Mouse (Mus musculus) lung, postnatal 14 days (tissue): ENCODE measurements at regions not wholly inside any gene's neighbourhood (a gene's known extent, or its start where the extent isn't known, plus 50 kb on each side); places are given as distances from the start of the nearest gene placed in this dataset.

Source experiments
- DNase-seq: peaks from one replicate; pipeline ENCODE4 v3.0.0; 2021

- peak; percentile 43 for DNase-seq
Observed at GRCm38 (mm10) chr17:87531411-87532157, 84.8 kb upstream of the Calm2 start.

- DNase-seq: peak; percentile 24
Observed at GRCm38 (mm10) chr17:87532158-87532545, 85.4 kb upstream of the Calm2 start.

GRCm38 (mm10) chr17:87532762-87533161, 86.0 kb upstream of the Calm2 start:
- DNase-seq: no peak

GRCm38 (mm10) chr17:87549568-87549967, 86.2 kb upstream of the Epcam start:
- no peak for DNase-seq

GRCm38 (mm10) chr17:87550518-87551164, 85.1 kb upstream of the Epcam start:
- no peak for DNase-seq

GRCm38 (mm10) chr17:87554561-87554960, 81.2 kb upstream of the Epcam start:
- DNase-seq: no peak

DNA sequence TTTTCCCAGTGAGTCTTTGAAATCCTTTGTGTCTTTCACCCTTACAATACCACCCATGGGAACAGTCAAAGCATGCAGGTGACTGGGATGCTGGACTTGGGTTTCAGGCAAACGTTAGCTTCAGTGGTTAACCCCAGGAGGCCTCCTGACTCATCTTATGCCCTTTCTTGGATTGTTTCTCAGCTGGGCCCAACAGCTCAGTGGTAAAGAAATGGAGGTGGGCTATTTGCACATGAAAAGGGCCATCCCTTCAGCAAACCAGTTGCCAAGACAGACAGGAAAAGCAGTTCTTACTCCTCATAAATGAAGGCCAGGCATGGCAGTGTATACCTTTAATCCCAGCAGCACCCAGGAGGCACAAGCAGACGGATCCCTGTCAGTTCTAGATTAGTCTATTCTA, 77.4 kb upstream of the Epcam start:
- DNase-seq: no peak

DNA sequence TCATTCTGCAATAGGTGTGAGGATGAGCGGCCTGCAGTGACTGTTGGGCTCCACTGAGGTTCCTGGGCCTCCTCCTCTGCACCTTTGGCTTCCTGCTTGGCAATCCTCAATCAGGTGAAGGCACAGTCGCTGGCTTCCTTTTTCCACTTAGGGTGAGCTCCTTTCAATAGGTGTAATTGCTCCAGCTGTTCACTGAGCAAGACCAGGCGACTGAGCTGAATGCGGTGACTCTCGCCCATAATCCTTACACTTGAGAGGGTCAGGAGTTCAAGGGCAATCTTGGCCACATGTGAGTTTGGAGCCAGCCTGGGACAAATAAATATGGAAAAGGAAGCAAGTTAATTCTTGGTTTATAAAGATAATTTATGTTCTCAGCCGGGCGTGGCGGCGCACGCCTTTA, 76.1 kb upstream of the Epcam start:
- DNase-seq: no peak

- no peak for DNase-seq
Observed at GRCm38 (mm10) chr17:87560923-87561322, 74.9 kb upstream of the Epcam start.

DNA sequence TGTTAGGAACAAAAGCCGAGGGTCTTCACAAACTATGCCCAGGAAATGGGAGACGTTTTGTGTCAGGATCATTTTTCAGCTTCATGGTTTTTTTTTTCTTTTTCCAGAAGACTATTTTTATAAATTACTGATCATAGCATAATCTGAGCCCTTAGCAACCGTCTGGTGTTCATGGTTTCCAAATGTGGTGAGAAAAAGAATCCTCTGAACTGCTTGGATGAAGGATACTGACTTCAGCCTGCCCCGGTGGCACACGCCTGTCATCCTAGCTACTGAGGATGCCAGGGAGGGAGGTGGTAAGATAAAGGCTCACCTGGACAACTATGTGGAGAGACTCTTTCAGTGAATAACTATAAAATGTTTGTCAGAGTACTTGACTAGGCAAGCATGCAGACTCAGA, 72.4 kb upstream of the Epcam start:
- DNase-seq: no peak

DNA sequence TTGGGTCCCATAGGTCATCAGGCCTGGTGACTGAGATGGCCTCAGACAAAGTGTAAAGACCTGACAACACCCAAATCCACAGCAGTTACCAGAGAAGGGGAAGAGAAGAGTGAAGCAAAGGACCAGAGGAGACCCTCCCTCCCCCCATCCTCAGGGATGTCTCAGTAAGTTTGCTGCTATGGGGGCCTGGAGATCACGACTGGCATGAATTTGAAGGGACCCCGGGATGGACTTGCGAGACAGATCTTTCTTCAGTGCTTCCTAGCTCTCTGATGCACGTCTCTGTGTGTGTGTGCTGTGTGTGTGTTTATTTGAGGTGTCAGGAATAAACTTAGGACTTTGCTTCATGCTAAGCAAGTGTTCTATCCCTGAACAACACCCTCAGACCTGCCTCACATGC, 70.1 kb upstream of the Epcam start:
- DNase-seq: no peak

DNA sequence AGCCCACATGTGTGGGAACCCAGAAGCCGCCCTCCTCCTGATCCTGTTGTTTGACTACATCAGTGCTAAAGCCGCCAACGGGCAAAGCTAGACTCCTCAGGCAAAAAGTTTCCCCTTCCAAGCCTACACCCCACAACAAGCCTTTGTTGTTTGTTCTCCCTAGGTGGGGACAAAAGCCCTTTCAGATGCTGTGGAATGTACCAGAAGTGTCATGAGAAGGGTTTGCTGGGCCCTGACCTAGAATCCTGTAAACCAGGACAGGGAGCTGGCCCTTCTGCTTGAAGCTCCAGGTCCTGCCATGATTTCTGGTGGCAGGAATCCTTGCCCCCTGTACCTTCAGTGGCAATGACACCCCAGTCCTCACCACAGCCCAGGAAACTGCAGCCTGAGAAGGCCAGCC, 69.5 kb upstream of the Epcam start:
- no peak for DNase-seq

DNA sequence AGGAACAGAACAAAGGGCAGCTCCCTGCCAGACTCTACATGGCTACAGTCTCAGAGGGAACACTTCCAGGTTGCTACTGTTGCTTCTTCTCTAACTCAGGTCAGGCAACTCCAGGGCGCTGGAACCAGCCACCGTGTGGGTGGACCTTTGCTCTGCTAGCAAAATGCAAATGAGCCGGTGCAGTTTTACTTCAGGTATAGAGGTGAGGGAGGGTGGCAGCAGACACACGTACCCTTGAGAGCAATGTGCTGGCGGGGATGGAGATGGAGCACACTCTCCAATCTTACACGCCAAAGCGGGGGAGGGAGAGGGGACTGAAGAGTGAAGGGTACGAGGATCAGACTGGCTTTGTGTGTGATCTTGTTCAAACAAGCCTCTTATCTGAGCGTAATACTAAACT, 68.8 kb upstream of the Epcam start:
- no peak for DNase-seq

GRCm38 (mm10) chr17:87567475-87567874, 68.3 kb upstream of the Epcam start:
- no peak for DNase-seq

- no peak for DNase-seq
Observed at GRCm38 (mm10) chr17:87569981-87570380, 65.8 kb upstream of the Epcam start.

- DNase-seq: no peak
Observed at GRCm38 (mm10) chr17:87570676-87571344, 65.0 kb upstream of the Epcam start.

DNA sequence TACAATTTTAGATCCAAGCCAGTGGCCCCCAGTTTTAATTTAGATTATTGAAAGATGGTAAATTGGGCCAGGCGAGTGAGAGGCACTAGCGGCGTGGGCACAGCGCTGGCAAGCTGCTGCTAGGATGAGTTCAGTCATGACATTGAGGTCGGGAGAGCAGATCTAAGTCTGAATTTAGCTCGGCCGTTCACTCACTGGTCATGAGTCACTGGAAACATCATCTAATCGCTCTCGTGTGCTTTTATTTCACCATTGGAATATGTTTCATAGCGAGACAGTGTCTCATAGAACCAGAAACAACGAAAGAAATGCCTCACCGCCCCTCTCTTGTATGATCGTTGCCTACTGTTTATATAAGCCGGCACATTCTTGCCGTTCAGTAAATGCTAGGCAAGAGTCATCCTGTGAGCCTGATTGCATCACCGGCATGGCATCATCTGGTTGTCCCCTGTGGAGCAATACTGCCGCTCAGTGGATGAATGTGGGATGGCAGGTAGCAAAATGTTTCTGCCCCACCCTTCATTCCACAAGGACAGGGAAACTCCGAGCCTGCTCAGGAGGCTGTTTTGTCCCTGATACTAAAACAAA, 64.3 kb upstream of the Epcam start:
- DNase-seq: peak; percentile 97

GRCm38 (mm10) chr17:87583575-87583974, 52.2 kb upstream of the Epcam start:
- DNase-seq: no peak

- DNase-seq: no peak
Observed at GRCm38 (mm10) chr17:87585355-87585754, 50.4 kb upstream of the Epcam start.
